Mouse (Mus musculus) ES-Bruce4 (cell line): ENCODE data around the gene Gpx4. TPM values are rescaled to one million over a fixed set of nuclear protein-coding genes. Genes with fewer than 3 reads are reported as not detected.

Source experiments
- H3K27ac ChIP-seq: 2 replicates; pipeline ENCODE4 v1.5.1; 2012; ENCODE audit warnings: low read length, inconsistent platforms; ENCODE audit not compliant: insufficient read depth
- H3K27me3 ChIP-seq: 2 replicates; pipeline ENCODE4 v1.6.1; 2012; ENCODE audit warnings: mild to moderate bottlenecking, low read length, inconsistent platforms; ENCODE audit not compliant: control insufficient read depth, poor library complexity, insufficient read depth, severe bottlenecking
- H3K36me3 ChIP-seq: 2 replicates; pipeline ENCODE4 v1.6.1; 2012; ENCODE audit warnings: inconsistent platforms, mild to moderate bottlenecking, low read length, moderate library complexity; ENCODE audit not compliant: control insufficient read depth, poor library complexity, insufficient read depth, severe bottlenecking
- H3K4me1 ChIP-seq: one replicate; pipeline ENCODE4 v1.8.1; 2011; ENCODE audit warnings: low read length; ENCODE audit not compliant: control insufficient read depth, insufficient read depth
- H3K4me3 ChIP-seq: 2 replicates; pipeline ENCODE4 v1.5.1; 2011; ENCODE audit warnings: low read depth, mild to moderate bottlenecking, low read length
- H3K9ac ChIP-seq: 2 replicates; pipeline ENCODE4 v1.6.1; 2012; ENCODE audit warnings: low read depth, mild to moderate bottlenecking, inconsistent platforms; ENCODE audit not compliant: poor library complexity, severe bottlenecking
- H3K9me3 ChIP-seq: replicated peaks from 2 replicates; pipeline ENCODE4 v1.6.1; 2012; ENCODE audit warnings: mild to moderate bottlenecking, low read length, inconsistent platforms; ENCODE audit not compliant: control insufficient read depth, poor library complexity, insufficient read depth, severe bottlenecking
- CTCF ChIP-seq: IDR thresholded peaks from one replicate; pipeline ENCODE4 v1.8.1; 2011; ENCODE audit warnings: low read depth, low read length
- EP300 ChIP-seq: IDR thresholded peaks from 2 replicates; pipeline ENCODE4 v1.6.1; 2011; ENCODE audit warnings: low read depth, low read length; ENCODE audit not compliant: insufficient read depth
- POLR2A ChIP-seq: IDR thresholded peaks from one replicate; pipeline ENCODE4 v1.8.1; 2011; ENCODE audit warnings: low read length; ENCODE audit not compliant: insufficient read depth
- polyA plus RNA-seq: library from polyadenylated mRNA; stranded (reverse); fragments of >200 nt; gene quantifications from 2 replicates; pipeline ENCODE4 v1.2.4, GENCODE M21; 2011; ENCODE audit warnings: low read depth; ENCODE audit not compliant: missing spikeins, insufficient read depth, insufficient read length

Gpx4 gene
- polyA plus RNA-seq, 1 experiment: 479 TPM

DNA sequence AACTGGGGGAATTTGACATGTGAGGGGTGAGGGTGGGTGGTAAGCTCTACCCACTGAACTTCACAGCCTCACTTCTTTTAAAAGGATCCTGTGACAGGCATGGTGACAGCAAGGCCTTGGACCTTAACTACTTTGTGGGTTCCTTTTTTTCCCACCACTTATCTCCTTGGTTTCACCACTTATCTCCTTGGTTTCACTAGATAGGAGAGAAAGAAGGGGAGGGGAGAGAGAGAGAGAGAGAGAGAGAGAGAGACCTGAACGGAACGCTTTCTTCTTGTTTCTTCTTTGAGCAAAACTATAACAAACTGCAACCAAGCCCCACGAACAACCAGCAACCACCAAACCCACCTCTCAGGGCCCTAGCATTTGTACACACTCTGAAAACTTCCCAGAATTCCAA is 1.9 kb downstream of the Gpx4 start:
- Histone ChIP-seq H3K9me3 (no peaks in the 10 kb centered on the region), H3K4me3 (0 out of 2 replicates have a peak overlapping the region, but pooled peaks have one; percentile 1), H3K4me1 (peaks cover 6% of the 10 kb centered on the region), H3K27ac (peak overlapping the region; percentile 19), H3K36me3 (no peaks in the 10 kb centered on the region), H3K27me3 (no peaks in the 10 kb centered on the region), H3K9ac (no peak overlapping the region)
- no peak for TF ChIP-seq CTCF
- no peak for TF ChIP-seq POLR2A
- no peak for TF ChIP-seq EP300

- peaks cover 6% of the 10 kb centered on the region for H3K4me1 ChIP-seq
These were observed 3.3 kb downstream of the Gpx4 start for GRCm38 (mm10) chr10:80050244-80050643.

GRCm38 (mm10) chr10:80050885-80051617 is 4.1 kb downstream of the Gpx4 start:
- TF ChIP-seq POLR2A: no peak
- no peak for TF ChIP-seq CTCF
- TF ChIP-seq EP300: peak; percentile 98
- peaks cover 6% of the 10 kb centered on the region for H3K4me1 ChIP-seq
- peak overlapping the region; percentile 71; the same call in 1 of the 2 replicates for H3K9ac ChIP-seq
- peak overlapping the region; percentile 9; the same call in 1 of the 2 replicates for H3K4me3 ChIP-seq
- H3K27ac ChIP-seq: peak overlapping the region; percentile 99
- H3K27me3 ChIP-seq: no peaks in the 10 kb centered on the region
- H3K9me3 ChIP-seq: no peaks in the 10 kb centered on the region
- H3K36me3 ChIP-seq: peaks cover 10% of the 10 kb centered on the region

More at GRCm38 (mm10) chr10:80050244-80050643, 3.3 kb downstream of the Gpx4 start:
- Histone ChIP-seq H3K27ac (peak overlapping the region; percentile 99), H3K27me3 (no peaks in the 10 kb centered on the region), H3K9ac (peak overlapping the region; percentile 12), H3K36me3 (peaks cover 2% of the 10 kb centered on the region; the same call in 1 of the 2 replicates), H3K4me3 (no peak overlapping the region; the same call in 1 of the 2 replicates), H3K9me3 (no peaks in the 10 kb centered on the region)
- TF ChIP-seq POLR2A (no peak), EP300 (peak; percentile 92)

DNA sequence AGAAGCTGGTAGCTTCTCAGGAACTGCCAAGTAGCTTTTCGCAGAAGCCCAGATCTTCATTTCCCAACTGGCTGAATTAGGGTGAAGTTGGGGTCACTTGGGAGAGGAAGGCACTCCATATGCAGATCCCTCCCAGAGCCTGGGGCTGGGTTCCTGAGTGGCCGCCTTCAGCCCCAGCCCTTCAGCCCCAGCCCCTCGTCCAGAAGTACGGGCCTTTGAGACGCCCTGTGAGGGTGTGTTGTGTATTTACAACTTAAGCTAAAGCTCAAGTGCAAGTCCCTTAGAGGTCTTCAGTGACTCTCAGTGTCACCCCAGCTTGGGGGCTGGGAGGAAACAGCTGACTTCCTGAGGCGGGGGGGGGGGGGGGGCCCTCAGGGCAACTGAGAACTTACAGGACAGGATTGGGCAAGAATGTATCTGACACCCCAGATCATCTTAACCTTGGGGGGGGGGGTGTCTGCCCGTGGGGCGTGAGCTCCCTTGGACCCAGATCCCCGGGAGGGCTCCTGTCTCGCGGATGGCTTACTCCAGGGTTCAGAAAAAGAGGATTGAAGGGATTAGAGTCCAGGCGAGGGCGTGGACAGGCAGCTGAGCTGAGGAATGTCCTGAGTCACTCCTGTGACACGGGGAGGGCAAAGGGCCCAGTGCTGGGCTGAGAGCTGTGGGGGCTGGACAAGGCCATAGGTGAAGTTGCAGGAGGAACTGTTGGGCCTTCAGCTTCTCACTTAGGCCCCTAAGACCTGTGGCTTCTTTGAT is 4.8 kb downstream of the Gpx4 start:
- H3K4me3 ChIP-seq: no peak overlapping the region
- no peaks in the 10 kb centered on the region for H3K27me3 ChIP-seq
- peak overlapping the region; percentile 99 for H3K27ac ChIP-seq
- H3K9me3 ChIP-seq: no peaks in the 10 kb centered on the region
- peaks cover 6% of the 10 kb centered on the region for H3K4me1 ChIP-seq
- peak overlapping the region; percentile 71 for H3K9ac ChIP-seq
- TF ChIP-seq POLR2A (no peak), EP300 (peak; percentile 97)
- peaks cover 16% of the 10 kb centered on the region for H3K36me3 ChIP-seq

DNA sequence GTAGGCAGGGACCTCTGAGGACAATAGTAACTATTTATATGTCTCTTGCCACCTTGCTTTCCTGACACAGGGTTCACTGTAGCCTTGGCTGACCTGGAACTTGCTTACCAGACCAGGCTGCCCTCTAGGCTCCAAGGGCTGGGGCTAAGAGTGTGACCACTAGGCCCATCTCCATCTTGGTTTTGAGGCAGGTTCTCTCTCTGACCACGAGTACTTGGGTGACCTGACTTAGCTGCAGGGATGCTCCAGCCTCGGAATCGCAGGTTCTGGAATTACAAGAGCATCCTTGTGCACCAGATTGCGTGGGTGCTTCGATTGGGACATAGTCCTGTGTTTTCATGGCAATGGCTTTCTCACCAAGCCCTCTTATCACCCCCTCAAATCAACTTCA is 5.4 kb downstream of the Gpx4 start:
- Histone ChIP-seq H3K27ac (peak overlapping the region; percentile 99), H3K27me3 (no peaks in the 10 kb centered on the region), H3K4me3 (0 out of 2 replicates have a peak overlapping the region, but pooled peaks have one; percentile 1), H3K4me1 (peaks cover 6% of the 10 kb centered on the region), H3K36me3 (peaks cover 20% of the 10 kb centered on the region), H3K9me3 (no peaks in the 10 kb centered on the region), H3K9ac (peak overlapping the region; percentile 71)
- no peak for TF ChIP-seq CTCF
- TF ChIP-seq POLR2A: no peak
- no peak for TF ChIP-seq EP300
